Mouse (Mus musculus) lung, postnatal 4 days (tissue): ENCODE data around the gene Ptgis.

Experiments
- DNase-seq, 2 experiments: peaks; one replicate each; pipeline ENCODE4 v3.0.0; 2021

Ptgis gene

GRCm38 (mm10) chr2:167240008-167240964 lies at the start of gene Ptgis:
Gene Ptgis (minus strand): TSS chr2:167240604.
- peak in 1 of 2 experiments; percentile 55 for DNase-seq

GRCm38 (mm10) chr2:167281461-167281860 lies 41.1 kb upstream of the Ptgis start:
- peak in 1 of 2 experiments; percentile 15 for DNase-seq

GRCm38 (mm10) chr2:167280986-167281310 lies 40.5 kb upstream of the Ptgis start:
- DNase-seq: no peak

- peak; percentile 80 to 82 for DNase-seq
Observed at GRCm38 (mm10) chr2:167280090-167280985, 39.9 kb upstream of the Ptgis start.

- peak; percentile 65 to 79 for DNase-seq
Observed at GRCm38 (mm10) chr2:167278751-167279526, 38.5 kb upstream of the Ptgis start.

- peak; percentile 4 to 20 for DNase-seq
Observed at GRCm38 (mm10) chr2:167278011-167278410, 37.6 kb upstream of the Ptgis start.

- DNase-seq: peak; percentile 4 to 39
Observed at GRCm38 (mm10) chr2:167277026-167277425, 36.6 kb upstream of the Ptgis start.

GRCm38 (mm10) chr2:167275856-167276255 lies 35.5 kb upstream of the Ptgis start:
- DNase-seq: peak; percentile 3 to 14

GRCm38 (mm10) chr2:167274713-167275465 lies 34.5 kb upstream of the Ptgis start:
- peak; percentile 3 to 15 for DNase-seq

- peak; percentile 3 to 19 for DNase-seq
Observed at GRCm38 (mm10) chr2:167273206-167273740, 32.9 kb upstream of the Ptgis start.

GRCm38 (mm10) chr2:167272706-167273105 lies 32.3 kb upstream of the Ptgis start:
- peak in 1 of 2 experiments; percentile 2 for DNase-seq

GRCm38 (mm10) chr2:167271121-167271521 lies 30.7 kb upstream of the Ptgis start:
- DNase-seq: peak; percentile 14 to 41

- no peak for DNase-seq
Observed at GRCm38 (mm10) chr2:167270496-167270895, 30.1 kb upstream of the Ptgis start.

GRCm38 (mm10) chr2:167268721-167269120 lies 28.3 kb upstream of the Ptgis start:
- DNase-seq: peak in 1 of 2 experiments; percentile 3

GRCm38 (mm10) chr2:167268411-167268690 lies 27.9 kb upstream of the Ptgis start:
- peak in 1 of 2 experiments; percentile 2 for DNase-seq

- DNase-seq: peak in 1 of 2 experiments; percentile 8
Observed at GRCm38 (mm10) chr2:167267531-167268410, 27.4 kb upstream of the Ptgis start.

GRCm38 (mm10) chr2:167266231-167266630 lies 25.8 kb upstream of the Ptgis start:
- DNase-seq: peak in 1 of 2 experiments; percentile 3

GRCm38 (mm10) chr2:167265806-167266205 lies 25.4 kb upstream of the Ptgis start:
- DNase-seq: peak; percentile 41 to 64

- peak in 1 of 2 experiments; percentile 2 for DNase-seq
Observed at GRCm38 (mm10) chr2:167265021-167265420, 24.6 kb upstream of the Ptgis start.

- DNase-seq: no peak
Observed at GRCm38 (mm10) chr2:167263931-167264330, 23.5 kb upstream of the Ptgis start.
